Mouse (Mus musculus) bone marrow macrophage, adult 2 months (primary cell): ENCODE measurements around the gene Entpd4b. TPM values are rescaled to one million over a fixed set of nuclear protein-coding genes. Genes with fewer than 3 reads are reported as not detected.

Experiments
- polyA plus RNA-seq: library from polyadenylated mRNA; stranded (reverse); fragments of >200 nt; gene quantifications from 2 replicates; pipeline ENCODE4 v1.2.4, GENCODE M21; 2012; ENCODE audit not compliant: missing spikeins, insufficient read depth, insufficient read length

The Entpd4b gene
- polyA plus RNA-seq, 1 experiment, result 11.0 TPM

Other genes with a start within 250 kb of the Entpd4b start
- gene Gm16867, start 52.1 kb upstream of the Entpd4b start, polyA plus RNA-seq, result 9.9 and 13.1 TPM in 2 replicates
- not detected in 2 replicates for gene Gm27179, start 42.9 kb upstream of the Entpd4b start, polyA plus RNA-seq